Mouse (Mus musculus): ENCODE data around the gene Arhgap10.

Arhgap10 gene

GRCm38 (mm10) chr8:77272136-77272535 is 245.6 kb downstream of the Arhgap10 start:
- in situ Hi-C loops (cut with MboI; ENCODE audit: unreplicated experiment in 2 of 2): no loop called here

- in situ Hi-C loops (cut with MboI; ENCODE audit: unreplicated experiment in 2 of 2): no loop called here
Observed at GRCm38 (mm10) chr8:77267941-77268405, 249.8 kb downstream of the Arhgap10 start.

GRCm38 (mm10) chr8:77262216-77263009 is 255.3 kb downstream of the Arhgap10 start:
- in situ Hi-C loops (cut with MboI; ENCODE audit: unreplicated experiment in 2 of 2): no loop called here

GRCm38 (mm10) chr8:77261215-77261614 is 256.5 kb downstream of the Arhgap10 start:
- in situ Hi-C loops (cut with MboI; ENCODE audit: unreplicated experiment in 2 of 2): no loop called here

GRCm38 (mm10) chr8:77257085-77257451 is 260.7 kb downstream of the Arhgap10 start:
- in situ Hi-C loops (cut with MboI; ENCODE audit: unreplicated experiment in 2 of 2): no loop called here

GRCm38 (mm10) chr8:77256450-77257084 is 261.2 kb downstream of the Arhgap10 start:
- in situ Hi-C loops (cut with MboI; ENCODE audit: unreplicated experiment in 2 of 2): no loop called here

- in situ Hi-C loops (cut with MboI; ENCODE audit: unreplicated experiment in 2 of 2): no loop called here
Observed at GRCm38 (mm10) chr8:77254466-77254865, 263.3 kb downstream of the Arhgap10 start.

- in situ Hi-C loops (cut with MboI; ENCODE audit: unreplicated experiment in 2 of 2): no loop called here
Observed at GRCm38 (mm10) chr8:77251134-77251533, 266.6 kb downstream of the Arhgap10 start.

GRCm38 (mm10) chr8:77250094-77250493 is 267.7 kb downstream of the Arhgap10 start:
- in situ Hi-C loops (cut with MboI; ENCODE audit: unreplicated experiment in 2 of 2): no loop called here

GRCm38 (mm10) chr8:77241381-77241780 is 276.4 kb downstream of the Arhgap10 start:
- in situ Hi-C loops (cut with MboI; ENCODE audit: unreplicated experiment in 2 of 2): no loop called here

- in situ Hi-C loops (cut with MboI; ENCODE audit: unreplicated experiment in 2 of 2): no loop called here
Observed at GRCm38 (mm10) chr8:77239462-77239861, 278.3 kb downstream of the Arhgap10 start.

- in situ Hi-C loops (cut with MboI; ENCODE audit: unreplicated experiment in 2 of 2): no loop called here
Observed at GRCm38 (mm10) chr8:77236701-77237100, 281.1 kb downstream of the Arhgap10 start.

GRCm38 (mm10) chr8:77232411-77232810 is 285.3 kb downstream of the Arhgap10 start:
- in situ Hi-C loops (cut with MboI; ENCODE audit: unreplicated experiment in 2 of 2): no loop called here

GRCm38 (mm10) chr8:77231834-77232233 is 285.9 kb downstream of the Arhgap10 start:
- in situ Hi-C loops (cut with MboI; ENCODE audit: unreplicated experiment in 2 of 2): no loop called here

- in situ Hi-C loops (cut with MboI; ENCODE audit: unreplicated experiment in 2 of 2): no loop called here
Observed at GRCm38 (mm10) chr8:77231211-77231610, 286.5 kb downstream of the Arhgap10 start.

- in situ Hi-C loops (cut with MboI; ENCODE audit: unreplicated experiment in 2 of 2): no loop called here
Observed at GRCm38 (mm10) chr8:77228688-77229087, 289.1 kb downstream of the Arhgap10 start.

GRCm38 (mm10) chr8:77227742-77228141 is 290.0 kb downstream of the Arhgap10 start:
- in situ Hi-C loops (cut with MboI; ENCODE audit: unreplicated experiment in 2 of 2): no loop called here

GRCm38 (mm10) chr8:77223123-77223522 is 294.6 kb downstream of the Arhgap10 start:
- in situ Hi-C loops (cut with MboI; ENCODE audit: unreplicated experiment in 2 of 2): no loop called here

- in situ Hi-C loops (cut with MboI; ENCODE audit: unreplicated experiment in 2 of 2): no loop called here
Observed at GRCm38 (mm10) chr8:77215191-77215590, 302.6 kb downstream of the Arhgap10 start.

GRCm38 (mm10) chr8:77214665-77215064 is 303.1 kb downstream of the Arhgap10 start:
- in situ Hi-C loops (cut with MboI; ENCODE audit: unreplicated experiment in 2 of 2): no loop called here

- in situ Hi-C loops (cut with MboI; ENCODE audit: unreplicated experiment in 2 of 2): no loop called here
Observed at GRCm38 (mm10) chr8:77213893-77214464, 303.8 kb downstream of the Arhgap10 start.

- in situ Hi-C loops (cut with MboI; ENCODE audit: unreplicated experiment in 2 of 2): no loop called here
Observed at GRCm38 (mm10) chr8:77209297-77209696, 308.5 kb downstream of the Arhgap10 start.
